Mouse (Mus musculus): ENCODE data around the gene Gpr19. TPM values are rescaled to one million over a fixed set of nuclear protein-coding genes. Genes with fewer than 3 reads are reported as not detected.

Gpr19 gene
- polyA plus RNA-seq, 1 experiment from 2014 or later, result 36.9 TPM

DNA sequence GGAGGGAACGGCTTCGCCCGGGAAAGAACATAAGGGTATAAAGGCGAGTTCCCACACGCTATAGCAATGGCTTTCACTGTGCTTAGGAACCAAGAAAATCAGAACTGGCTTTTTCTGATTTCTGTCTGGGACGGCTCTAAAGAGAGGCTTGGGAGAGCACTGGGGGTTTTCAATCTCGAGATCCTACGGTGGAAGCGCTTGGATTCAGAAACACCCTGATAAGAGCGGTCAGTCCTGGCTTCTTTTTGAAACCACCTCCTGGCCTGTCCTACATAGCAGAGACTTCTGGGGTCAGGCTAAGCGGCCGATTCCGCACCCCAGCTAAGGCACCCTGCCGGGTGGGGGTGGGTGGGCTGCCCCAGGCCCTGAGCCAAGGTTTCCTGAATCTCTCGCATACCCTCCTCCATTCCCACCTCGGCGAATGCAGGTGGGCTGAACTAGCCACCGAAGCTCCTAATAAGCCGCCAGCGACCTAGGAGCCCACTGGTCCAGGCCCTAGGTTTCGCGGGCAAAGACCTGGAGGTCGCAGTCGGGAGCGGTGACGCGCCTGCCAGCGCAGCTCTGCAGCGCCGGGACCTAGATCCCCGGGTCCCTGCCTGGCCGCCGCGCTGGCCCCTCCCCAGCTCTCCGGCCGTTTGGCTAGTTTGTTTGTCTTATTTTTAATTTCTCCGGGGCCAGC, 21.3 kb upstream of the Gpr19 start:
- DNase-seq (ENCODE audit: low spot score, missing footprints) (peak; percentile 93), ATAC-seq (ENCODE audit: low FRiP score) (peak; percentile 82)
- H3K27ac ChIP-seq (ENCODE audit: low read depth, low read length), result peak overlapping the region; percentile 70
- no peaks in the 10 kb centered on the region for H3K9me3 ChIP-seq (ENCODE audit: control insufficient read depth, low read length)
- no peaks in the 10 kb centered on the region for H3K27me3 ChIP-seq (ENCODE audit: control insufficient read depth, insufficient read depth, low read length)
- peaks cover 34% of the 10 kb centered on the region for H3K4me1 ChIP-seq (ENCODE audit: control insufficient read depth, insufficient read depth, low read length)
- H3K4me2 ChIP-seq, result peak overlapping the region; percentile 82
- H3K36me3 ChIP-seq (ENCODE audit: control insufficient read depth, insufficient read depth, low read length), result no peaks in the 10 kb centered on the region
- H3K9ac ChIP-seq (ENCODE audit: low read length), result peak overlapping the region; percentile 79
- 1% methylated on average over 37 of the region's 37 CpGs for WGBS
- H3K4me3 ChIP-seq (ENCODE audit: low read depth, low read length), result peak overlapping the region; percentile 71

DNA sequence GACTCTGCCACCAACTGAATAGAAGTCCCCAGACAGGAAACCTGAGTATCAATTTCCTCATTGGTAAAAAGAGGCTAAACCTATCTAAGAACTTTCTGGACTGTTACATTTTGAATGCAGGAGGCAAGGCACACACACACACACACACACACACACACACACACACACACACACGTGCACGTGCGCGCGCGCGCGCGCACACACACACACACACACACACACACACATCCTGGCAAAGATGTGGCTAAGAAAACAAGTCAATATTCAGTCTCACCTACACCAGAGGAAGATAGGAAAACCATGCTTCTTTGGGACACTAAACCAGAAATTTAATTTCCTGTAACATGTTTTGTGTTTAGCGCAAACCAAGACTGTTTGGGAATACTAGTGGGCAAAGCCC, 20.4 kb upstream of the Gpr19 start:
- no peak overlapping the region for H3K9ac ChIP-seq (ENCODE audit: low read length)
- H3K4me3 ChIP-seq (ENCODE audit: low read depth, low read length), result no peak overlapping the region
- no peaks in the 10 kb centered on the region for H3K36me3 ChIP-seq (ENCODE audit: control insufficient read depth, insufficient read depth, low read length)
- peaks cover 30% of the 10 kb centered on the region for H3K4me1 ChIP-seq (ENCODE audit: control insufficient read depth, insufficient read depth, low read length)
- H3K9me3 ChIP-seq (ENCODE audit: control insufficient read depth, low read length), result no peaks in the 10 kb centered on the region
- no peak for DNase-seq (ENCODE audit: low spot score, missing footprints)
- H3K27ac ChIP-seq (ENCODE audit: low read depth, low read length), result no peak overlapping the region
- H3K27me3 ChIP-seq (ENCODE audit: control insufficient read depth, insufficient read depth, low read length), result no peaks in the 10 kb centered on the region
- ATAC-seq (ENCODE audit: low FRiP score), result no peak
- H3K4me2 ChIP-seq, result no peak overlapping the region
- 87% methylated on average over 10 of the region's 10 CpGs for WGBS

DNA sequence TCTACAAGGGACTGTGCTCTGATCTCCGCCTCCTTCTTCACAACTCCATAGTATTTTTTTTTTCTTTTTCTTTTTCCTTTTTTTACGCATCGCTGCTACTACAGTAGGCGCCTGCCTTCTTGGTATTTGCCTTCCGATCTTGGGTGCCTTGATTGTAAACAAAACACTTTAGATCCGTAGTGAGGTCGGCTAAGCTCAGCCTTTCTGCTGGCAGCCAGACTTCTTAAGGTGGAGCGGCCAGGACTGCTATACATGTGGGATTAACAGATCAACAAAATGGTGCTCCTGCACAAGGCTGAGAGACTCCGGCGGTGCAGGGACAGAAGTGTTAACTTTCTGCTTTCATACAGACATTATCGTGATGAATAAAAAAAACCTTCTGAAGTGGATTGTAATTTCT, 18.7 kb upstream of the Gpr19 start:
- DNase-seq (ENCODE audit: low spot score, missing footprints), result peak; percentile 94
- Histone ChIP-seq H3K4me1 (ENCODE audit: control insufficient read depth, insufficient read depth, low read length) (peaks cover 15% of the 10 kb centered on the region), H3K9ac (ENCODE audit: low read length) (peak overlapping the region; percentile 57), H3K4me3 (ENCODE audit: low read depth, low read length) (peak overlapping the region; percentile 33), H3K4me2 (peak overlapping the region; percentile 72), H3K27me3 (ENCODE audit: control insufficient read depth, insufficient read depth, low read length) (no peaks in the 10 kb centered on the region), H3K36me3 (ENCODE audit: control insufficient read depth, insufficient read depth, low read length) (no peaks in the 10 kb centered on the region), H3K9me3 (ENCODE audit: control insufficient read depth, low read length) (no peaks in the 10 kb centered on the region), H3K27ac (ENCODE audit: low read depth, low read length) (no peak overlapping the region)
- no peak for ATAC-seq (ENCODE audit: low FRiP score)
- under 1% methylated on average over 11 of the region's 11 CpGs for WGBS

DNA sequence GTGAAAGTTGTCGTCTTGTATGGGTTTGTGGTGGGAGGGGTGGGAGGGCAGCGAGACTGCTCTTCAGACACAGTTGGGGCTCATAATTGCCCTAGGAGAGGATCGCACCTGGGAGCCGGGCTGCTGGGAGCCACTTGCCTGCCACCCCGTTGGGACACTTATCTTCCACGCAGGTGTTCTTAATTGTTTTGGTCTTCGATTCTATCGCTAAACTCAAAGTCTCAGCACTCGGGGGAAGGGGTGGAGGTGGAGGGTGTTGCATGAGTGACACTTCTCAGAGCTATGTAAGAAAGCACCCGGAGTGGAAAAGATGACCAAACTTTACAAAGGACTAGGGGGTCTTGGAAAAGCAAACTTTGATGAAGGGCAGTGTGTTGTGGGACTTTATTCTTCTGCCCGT, 18.3 kb upstream of the Gpr19 start:
- Histone ChIP-seq H3K4me2 (peak overlapping the region; percentile 72), H3K9ac (ENCODE audit: low read length) (peak overlapping the region; percentile 57), H3K27me3 (ENCODE audit: control insufficient read depth, insufficient read depth, low read length) (no peaks in the 10 kb centered on the region), H3K27ac (ENCODE audit: low read depth, low read length) (no peak overlapping the region), H3K4me3 (ENCODE audit: low read depth, low read length) (peak overlapping the region; percentile 33), H3K36me3 (ENCODE audit: control insufficient read depth, insufficient read depth, low read length) (no peaks in the 10 kb centered on the region), H3K4me1 (ENCODE audit: control insufficient read depth, insufficient read depth, low read length) (peaks cover 12% of the 10 kb centered on the region), H3K9me3 (ENCODE audit: control insufficient read depth, low read length) (no peaks in the 10 kb centered on the region)
- ATAC-seq (ENCODE audit: low FRiP score), result no peak
- DNase-seq (ENCODE audit: low spot score, missing footprints), result peak; percentile 92
- WGBS, result under 1% methylated on average over 11 of the region's 11 CpGs

DNA sequence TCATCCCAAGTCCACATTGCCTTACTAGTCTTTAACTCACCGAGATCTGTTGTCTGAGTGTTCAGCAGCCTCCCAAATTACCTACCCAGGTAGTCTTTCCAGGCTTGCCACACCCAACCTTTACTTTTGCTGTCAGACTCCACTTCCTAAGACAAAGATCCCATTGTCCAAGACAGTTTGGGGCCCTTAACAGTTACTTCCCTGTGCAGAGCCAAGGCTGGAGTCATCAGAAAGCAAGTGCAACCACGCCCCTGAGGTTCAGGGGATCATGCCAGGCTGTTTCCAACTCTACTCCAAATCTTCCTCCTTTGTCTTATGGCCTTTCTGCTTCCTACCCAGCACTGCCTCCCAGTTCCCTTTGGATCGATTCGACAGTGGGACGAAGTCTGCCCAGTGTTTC, 16.1 kb upstream of the Gpr19 start:
- Histone ChIP-seq H3K4me2 (no peak overlapping the region), H3K27ac (ENCODE audit: low read depth, low read length) (no peak overlapping the region), H3K9ac (ENCODE audit: low read length) (no peak overlapping the region), H3K27me3 (ENCODE audit: control insufficient read depth, insufficient read depth, low read length) (no peaks in the 10 kb centered on the region), H3K4me3 (ENCODE audit: low read depth, low read length) (no peak overlapping the region), H3K36me3 (ENCODE audit: control insufficient read depth, insufficient read depth, low read length) (no peaks in the 10 kb centered on the region), H3K4me1 (ENCODE audit: control insufficient read depth, insufficient read depth, low read length) (peaks cover 9% of the 10 kb centered on the region), H3K9me3 (ENCODE audit: control insufficient read depth, low read length) (no peaks in the 10 kb centered on the region)
- peak; percentile 69 for DNase-seq (ENCODE audit: low spot score, missing footprints)
- no peak for ATAC-seq (ENCODE audit: low FRiP score)
- WGBS, result 90% methylated on average over 5 of the region's 5 CpGs

DNA sequence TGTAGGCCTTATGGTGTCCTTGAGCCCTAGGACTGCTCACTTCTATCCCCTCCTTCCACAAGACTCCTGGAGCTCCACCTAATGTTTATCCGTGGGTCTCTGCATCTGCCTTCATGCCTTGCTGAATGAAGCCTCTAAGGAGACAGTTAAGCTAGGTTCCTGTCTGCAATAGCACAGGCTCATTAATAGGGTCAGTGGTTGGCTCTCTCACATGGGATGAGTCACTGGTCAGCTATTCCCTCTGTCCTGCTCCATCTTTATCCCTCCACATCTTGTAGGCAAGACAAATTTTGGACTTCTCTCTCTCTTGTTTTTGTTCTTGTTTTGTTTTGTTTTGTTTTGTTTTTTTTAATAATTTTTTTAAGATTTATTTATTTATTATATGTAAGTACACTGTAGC, 7.4 kb upstream of the Gpr19 start:
- no peaks in the 10 kb centered on the region for H3K36me3 ChIP-seq (ENCODE audit: control insufficient read depth, insufficient read depth, low read length)
- ATAC-seq (ENCODE audit: low FRiP score) (no peak), DNase-seq (ENCODE audit: low spot score, missing footprints) (no peak)
- no peaks in the 10 kb centered on the region for H3K27me3 ChIP-seq (ENCODE audit: control insufficient read depth, insufficient read depth, low read length)
- no peak overlapping the region for H3K9ac ChIP-seq (ENCODE audit: low read length)
- no peak overlapping the region for H3K27ac ChIP-seq (ENCODE audit: low read depth, low read length)
- no peak overlapping the region for H3K4me2 ChIP-seq
- no peaks in the 10 kb centered on the region for H3K9me3 ChIP-seq (ENCODE audit: control insufficient read depth, low read length)
- H3K4me3 ChIP-seq (ENCODE audit: low read depth, low read length), result no peak overlapping the region
- no peaks in the 10 kb centered on the region for H3K4me1 ChIP-seq (ENCODE audit: control insufficient read depth, insufficient read depth, low read length)
- WGBS, result 86% methylated on average over 1 of the region's 1 CpGs

DNA sequence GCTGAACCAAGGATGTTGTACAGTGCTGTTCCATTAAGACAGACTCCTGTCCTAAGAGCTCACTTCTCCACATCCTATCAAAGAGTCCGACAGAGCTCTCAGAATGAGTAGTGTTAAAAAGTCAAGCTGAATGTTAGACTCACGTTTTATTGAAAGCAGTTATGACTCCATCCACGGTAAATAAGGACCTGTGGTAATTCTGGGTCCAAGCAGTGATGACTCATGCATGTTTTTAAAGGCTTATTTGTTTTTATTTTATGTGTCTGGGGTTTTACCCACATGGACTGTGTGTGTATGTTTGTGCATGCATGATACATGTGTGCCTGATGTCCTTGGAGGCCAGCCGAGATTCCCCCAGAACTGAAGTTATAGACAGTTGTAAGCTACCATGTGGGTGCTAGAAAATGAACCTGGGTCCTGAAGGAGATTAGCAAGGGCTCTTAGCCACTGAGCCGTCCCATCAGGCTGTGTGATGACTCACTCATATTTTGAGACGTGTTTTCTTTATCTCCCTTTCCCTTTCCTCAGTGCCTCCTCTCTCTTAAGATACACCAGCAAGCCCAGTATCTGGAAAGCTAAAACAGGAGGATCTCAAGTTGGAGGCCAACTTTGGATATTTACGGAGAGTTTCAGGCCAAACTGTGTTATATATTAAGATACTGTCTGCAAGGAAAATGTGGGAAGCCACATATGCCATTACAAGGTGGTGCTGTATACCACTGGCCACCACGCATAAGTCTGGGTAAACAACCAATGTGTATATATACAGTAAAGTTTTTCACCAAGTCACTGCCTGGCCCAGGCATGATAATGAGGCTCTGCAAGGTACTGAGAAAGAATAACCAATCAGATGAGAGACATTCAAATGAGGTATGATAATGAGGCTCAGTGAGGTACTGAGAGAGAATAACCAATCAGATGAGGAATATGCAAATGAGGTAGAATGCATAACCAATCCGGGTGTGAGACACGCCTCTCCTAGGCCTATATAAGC, 5.8 kb upstream of the Gpr19 start:
- no peak overlapping the region for H3K9ac ChIP-seq (ENCODE audit: low read length)
- no peaks in the 10 kb centered on the region for H3K27me3 ChIP-seq (ENCODE audit: control insufficient read depth, insufficient read depth, low read length)
- WGBS, result 94% methylated on average over 10 of the region's 10 CpGs
- H3K4me2 ChIP-seq, result no peak overlapping the region
- H3K4me1 ChIP-seq (ENCODE audit: control insufficient read depth, insufficient read depth, low read length), result 0 out of 2 replicates have a peak, but pooled peaks cover 1% of the 10 kb centered on the region
- H3K9me3 ChIP-seq (ENCODE audit: control insufficient read depth, low read length), result no peaks in the 10 kb centered on the region
- DNase-seq (ENCODE audit: low spot score, missing footprints) (no peak), ATAC-seq (ENCODE audit: low FRiP score) (no peak)
- no peak overlapping the region for H3K4me3 ChIP-seq (ENCODE audit: low read depth, low read length)
- no peaks in the 10 kb centered on the region for H3K36me3 ChIP-seq (ENCODE audit: control insufficient read depth, insufficient read depth, low read length)
- H3K27ac ChIP-seq (ENCODE audit: low read depth, low read length), result no peak overlapping the region

DNA sequence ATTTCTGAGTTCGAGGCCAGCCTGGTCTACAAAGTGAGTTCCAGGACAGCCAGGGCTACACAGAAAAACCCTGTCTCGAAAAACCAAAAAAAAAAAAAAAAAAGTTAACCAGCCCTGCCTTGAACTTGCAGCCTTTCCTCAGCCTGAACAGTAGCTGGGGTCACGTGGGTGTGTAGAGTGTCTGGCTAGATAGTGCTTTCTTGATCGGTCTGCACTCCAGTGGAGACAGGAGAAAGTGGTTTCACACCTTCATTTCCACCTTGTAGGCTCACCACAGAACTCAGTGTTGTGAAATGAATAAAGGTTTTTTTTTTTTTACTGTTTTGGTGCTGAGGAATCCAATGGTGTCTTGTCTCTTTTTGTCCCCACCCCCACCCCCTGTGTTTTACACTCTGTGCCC, 5.0 kb upstream of the Gpr19 start:
- WGBS, result 81% methylated on average over 3 of the region's 4 CpGs
- H3K9me3 ChIP-seq (ENCODE audit: control insufficient read depth, low read length), result no peaks in the 10 kb centered on the region

More for the DNA sequence above, 5.0 kb upstream of the Gpr19 start:
- no peaks in the 10 kb centered on the region for H3K27me3 ChIP-seq (ENCODE audit: control insufficient read depth, insufficient read depth, low read length)
- no peak for DNase-seq (ENCODE audit: low spot score, missing footprints)
- H3K4me2 ChIP-seq, result no peak overlapping the region
- H3K36me3 ChIP-seq (ENCODE audit: control insufficient read depth, insufficient read depth, low read length), result no peaks in the 10 kb centered on the region
- H3K27ac ChIP-seq (ENCODE audit: low read depth, low read length), result no peak overlapping the region
- no peak overlapping the region for H3K4me3 ChIP-seq (ENCODE audit: low read depth, low read length)
- 0 out of 2 replicates have a peak, but pooled peaks cover 2% of the 10 kb centered on the region for H3K4me1 ChIP-seq (ENCODE audit: control insufficient read depth, insufficient read depth, low read length)
- ATAC-seq (ENCODE audit: low FRiP score), result no peak
- H3K9ac ChIP-seq (ENCODE audit: low read length), result no peak overlapping the region

Data from midbrain, embryonic 11.5 days (tissue).